Mouse (Mus musculus): ENCODE data around the gene Ttc26. TPM values are rescaled to one million over a fixed set of nuclear protein-coding genes. Genes with fewer than 3 reads are reported as not detected.
A peak's percentile ranks its signal among the peaks of the same experiment; 100 is the strongest.

Gene Ttc26
- total and polyA plus RNA-seq, 2 experiments from 2014 or later: 1.00 to 2.3 TPM

- TF ChIP-seq CTCF (IDR thresholded peaks at IDR 0.05; ENCODE audit: low read depth) (no peak), EP300 (IDR thresholded peaks at IDR 0.05; ENCODE audit: low read depth) (no peak)
- H3K27ac ChIP-seq (ENCODE audit: low read depth): no peak overlapping the region
These were observed 39.3 kb upstream of the Ttc26 start for GRCm38 (mm10) chr6:38341751-38342665.

GRCm38 (mm10) chr6:38342666-38342992 is 38.6 kb upstream of the Ttc26 start:
- ATAC-seq (ENCODE audit: insufficient read depth, low read depth): no peak
- Histone ChIP-seq H3K9me3 (replicated peaks; ENCODE audit: control insufficient read depth, low read length) (no peaks in the 10 kb centered on the region), H3K36me3 (replicated peaks; ENCODE audit: control insufficient read depth, insufficient read depth, low read length) (peaks cover 25% of the 10 kb centered on the region), H3K4me3 (ENCODE audit: low read depth, low read length) (peak overlapping the region; percentile 7; the same call in 1 of the 2 replicates), H3K9ac (replicated peaks; ENCODE audit: low read depth, low read length) (no peak overlapping the region), H3K27ac (ENCODE audit: low read depth) (no peak overlapping the region), H3K4me1 (ENCODE audit: control insufficient read depth, insufficient read depth) (peaks cover 21% of the 10 kb centered on the region), H3K27me3 (ENCODE audit: control insufficient read depth, insufficient read depth, low read length) (no peaks in the 10 kb centered on the region), H3K4me2 (ENCODE audit: low read depth, low read length) (peak overlapping the region; percentile 32; the same call in 1 of the 2 replicates)
- no peak for TF ChIP-seq EP300 (IDR thresholded peaks at IDR 0.05; ENCODE audit: low read depth)
- TF ChIP-seq CTCF (IDR thresholded peaks at IDR 0.05; ENCODE audit: low read depth): no peak
- 46% methylated on average over 8 of the region's 8 CpGs for WGBS
- DNase-seq (ENCODE audit: low spot score): no peak

More at GRCm38 (mm10) chr6:38341751-38342665, 39.3 kb upstream of the Ttc26 start:
- Histone ChIP-seq H3K9ac (replicated peaks; ENCODE audit: low read depth, low read length) (no peak overlapping the region), H3K4me1 (ENCODE audit: control insufficient read depth, insufficient read depth) (peaks cover 21% of the 10 kb centered on the region), H3K27me3 (ENCODE audit: control insufficient read depth, insufficient read depth, low read length) (no peaks in the 10 kb centered on the region), H3K9me3 (replicated peaks; ENCODE audit: control insufficient read depth, low read length) (no peaks in the 10 kb centered on the region), H3K36me3 (replicated peaks; ENCODE audit: control insufficient read depth, insufficient read depth, low read length) (peaks cover 25% of the 10 kb centered on the region), H3K4me3 (ENCODE audit: low read depth, low read length) (peak overlapping the region; percentile 7; the same call in 1 of the 2 replicates), H3K4me2 (ENCODE audit: low read depth, low read length) (peak overlapping the region; percentile 32; the same call in 1 of the 2 replicates)
- ATAC-seq (ENCODE audit: insufficient read depth, low read depth) (no peak), DNase-seq (ENCODE audit: low spot score) (no peak)
- 19% methylated on average over 11 of the region's 11 CpGs for WGBS

DNA sequence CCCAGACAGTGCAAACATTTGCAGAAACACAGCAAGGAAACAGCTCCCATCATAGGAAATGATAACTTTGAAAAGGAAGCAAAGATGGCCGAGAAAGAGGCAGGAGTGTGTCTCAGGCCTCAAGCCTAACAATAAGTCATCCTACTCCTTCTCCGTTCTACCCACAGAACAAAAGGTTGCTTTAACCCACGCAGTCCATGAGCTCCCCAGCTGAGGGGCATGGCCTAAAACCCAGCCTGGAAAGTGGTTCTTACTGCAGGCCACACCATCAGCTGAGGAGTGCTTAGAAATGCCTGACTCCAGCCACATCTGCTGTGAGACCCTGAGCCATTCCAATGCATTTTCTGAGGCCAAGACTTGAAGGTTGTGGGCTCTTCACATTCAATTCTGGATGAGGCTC is 37.7 kb upstream of the Ttc26 start:
- Histone ChIP-seq H3K4me3 (ENCODE audit: low read depth, low read length) (no peak overlapping the region), H3K9ac (replicated peaks; ENCODE audit: low read depth, low read length) (no peak overlapping the region), H3K27ac (ENCODE audit: low read depth) (no peak overlapping the region), H3K9me3 (replicated peaks; ENCODE audit: control insufficient read depth, low read length) (no peaks in the 10 kb centered on the region), H3K4me2 (ENCODE audit: low read depth, low read length) (no peak overlapping the region), H3K36me3 (replicated peaks; ENCODE audit: control insufficient read depth, insufficient read depth, low read length) (peaks cover 16% of the 10 kb centered on the region), H3K4me1 (ENCODE audit: control insufficient read depth, insufficient read depth) (peaks cover 21% of the 10 kb centered on the region), H3K27me3 (ENCODE audit: control insufficient read depth, insufficient read depth, low read length) (no peaks in the 10 kb centered on the region)
- TF ChIP-seq CTCF (IDR thresholded peaks at IDR 0.05; ENCODE audit: low read depth) (no peak), EP300 (IDR thresholded peaks at IDR 0.05; ENCODE audit: low read depth) (no peak)
- DNase-seq (ENCODE audit: low spot score) (no peak), ATAC-seq (ENCODE audit: insufficient read depth, low read depth) (no peak)
- WGBS: 69% methylated on average over 3 of the region's 3 CpGs

DNA sequence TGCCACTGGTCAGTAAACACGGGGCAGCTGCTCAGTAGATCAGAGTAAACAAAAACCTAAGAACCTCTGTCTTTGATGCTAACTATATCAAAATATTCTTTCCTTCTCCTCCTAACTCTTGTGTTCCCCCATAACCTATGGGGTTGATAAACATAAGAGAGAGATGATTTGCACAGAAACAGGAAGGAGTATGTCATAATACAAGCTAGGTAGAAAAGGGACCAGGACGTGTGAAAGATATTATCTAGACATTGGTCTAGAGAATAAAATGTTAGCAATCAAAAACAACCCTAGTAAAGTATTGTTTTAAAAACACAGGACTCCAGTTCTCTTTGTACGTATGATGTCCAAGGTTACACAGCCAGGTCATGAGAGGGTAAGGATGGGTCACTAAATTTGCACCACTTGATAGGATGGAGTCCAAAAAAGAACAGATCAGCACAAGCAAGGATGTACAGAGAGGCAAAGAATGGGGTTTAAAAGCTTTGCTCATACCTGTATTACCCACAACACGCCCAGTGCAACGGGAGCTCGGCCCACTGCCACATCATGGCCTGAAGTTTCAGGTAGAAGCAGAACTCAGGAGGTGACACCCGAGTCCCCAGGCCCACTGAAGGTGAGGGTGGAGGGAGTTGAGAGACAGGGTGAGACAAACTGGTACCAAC is 37.1 kb upstream of the Ttc26 start:
- peaks cover 21% of the 10 kb centered on the region for H3K4me1 ChIP-seq (ENCODE audit: control insufficient read depth, insufficient read depth)
- WGBS: 75% methylated on average over 7 of the region's 7 CpGs
- ATAC-seq (ENCODE audit: insufficient read depth, low read depth): no peak
- H3K4me2 ChIP-seq (ENCODE audit: low read depth, low read length): no peak overlapping the region
- no peak for DNase-seq (ENCODE audit: low spot score)
- no peak overlapping the region for H3K9ac ChIP-seq (replicated peaks; ENCODE audit: low read depth, low read length)
- no peaks in the 10 kb centered on the region for H3K27me3 ChIP-seq (ENCODE audit: control insufficient read depth, insufficient read depth, low read length)
- peaks cover 11% of the 10 kb centered on the region for H3K36me3 ChIP-seq (replicated peaks; ENCODE audit: control insufficient read depth, insufficient read depth, low read length)
- no peaks in the 10 kb centered on the region for H3K9me3 ChIP-seq (replicated peaks; ENCODE audit: control insufficient read depth, low read length)
- no peak overlapping the region for H3K4me3 ChIP-seq (ENCODE audit: low read depth, low read length)
- TF ChIP-seq CTCF (IDR thresholded peaks at IDR 0.05; ENCODE audit: low read depth) (no peak), EP300 (IDR thresholded peaks at IDR 0.05; ENCODE audit: low read depth) (no peak)
- H3K27ac ChIP-seq (ENCODE audit: low read depth): no peak overlapping the region

GRCm38 (mm10) chr6:38345796-38346195 is 35.5 kb upstream of the Ttc26 start:
- TF ChIP-seq CTCF (IDR thresholded peaks at IDR 0.05; ENCODE audit: low read depth) (no peak), EP300 (IDR thresholded peaks at IDR 0.05; ENCODE audit: low read depth) (no peak)
- Histone ChIP-seq H3K27ac (ENCODE audit: low read depth) (no peak overlapping the region), H3K36me3 (replicated peaks; ENCODE audit: control insufficient read depth, insufficient read depth, low read length) (no peaks in the 10 kb centered on the region; the same call in 1 of the 2 replicates), H3K9ac (replicated peaks; ENCODE audit: low read depth, low read length) (no peak overlapping the region), H3K4me1 (ENCODE audit: control insufficient read depth, insufficient read depth) (peaks cover 26% of the 10 kb centered on the region), H3K9me3 (replicated peaks; ENCODE audit: control insufficient read depth, low read length) (no peaks in the 10 kb centered on the region), H3K27me3 (ENCODE audit: control insufficient read depth, insufficient read depth, low read length) (no peaks in the 10 kb centered on the region), H3K4me2 (ENCODE audit: low read depth, low read length) (0 out of 2 replicates have a peak overlapping the region, but pooled peaks have one; percentile 6), H3K4me3 (ENCODE audit: low read depth, low read length) (no peak overlapping the region)
- 31% methylated on average over 7 of the region's 7 CpGs for WGBS
- peak; percentile 30; the same call in 1 of the 2 replicates for ATAC-seq (ENCODE audit: insufficient read depth, low read depth)
- DNase-seq (ENCODE audit: low spot score): peak; percentile 64

All from heart, postnatal 0 days (tissue).